Mouse (Mus musculus): ENCODE data around the gene N4bp2l1.
"Not testable (repeated sequence)": the region's sequence is repeated elsewhere in the genome, so short reads cannot be mapped to it uniquely, and the experiment has no call there.

Gene N4bp2l1

GRCm38 (mm10) chr5:150597088-150597487, at the start of gene N4bp2l1:
N4bp2l1 (minus strand) TSS chr5:150597188.
- DNase-seq (ENCODE audit: low spot score), result no peak

GRCm38 (mm10) chr5:150644926-150645325, 47.9 kb upstream of the N4bp2l1 start:
- no peak for DNase-seq (ENCODE audit: low spot score)

GRCm38 (mm10) chr5:150643390-150643789, 46.4 kb upstream of the N4bp2l1 start:
- DNase-seq (ENCODE audit: low spot score), result not testable (repeated sequence)

- no peak for DNase-seq (ENCODE audit: low spot score)
Observed at GRCm38 (mm10) chr5:150641440-150641839, 44.5 kb upstream of the N4bp2l1 start.

DNA sequence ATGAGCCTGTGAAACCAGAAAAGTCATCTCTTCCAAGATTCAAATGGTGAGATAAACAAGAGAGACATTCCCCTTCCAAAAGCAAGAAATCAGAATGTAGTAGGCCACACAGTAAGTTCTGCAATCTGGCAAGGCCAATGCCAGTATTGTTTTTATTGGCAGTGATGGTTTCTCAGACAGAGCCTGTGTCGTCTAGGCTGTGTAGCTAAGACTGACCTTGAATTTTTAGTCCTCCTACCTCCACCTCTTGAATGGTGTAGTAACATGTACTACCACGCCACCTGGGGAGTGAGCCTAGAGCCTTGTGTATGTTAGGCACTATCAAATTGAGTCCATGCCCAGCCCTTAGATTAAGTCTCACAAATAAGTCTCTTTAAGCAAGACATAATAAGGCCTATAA, 32.7 kb upstream of the N4bp2l1 start:
- no peak for DNase-seq (ENCODE audit: low spot score)

DNA sequence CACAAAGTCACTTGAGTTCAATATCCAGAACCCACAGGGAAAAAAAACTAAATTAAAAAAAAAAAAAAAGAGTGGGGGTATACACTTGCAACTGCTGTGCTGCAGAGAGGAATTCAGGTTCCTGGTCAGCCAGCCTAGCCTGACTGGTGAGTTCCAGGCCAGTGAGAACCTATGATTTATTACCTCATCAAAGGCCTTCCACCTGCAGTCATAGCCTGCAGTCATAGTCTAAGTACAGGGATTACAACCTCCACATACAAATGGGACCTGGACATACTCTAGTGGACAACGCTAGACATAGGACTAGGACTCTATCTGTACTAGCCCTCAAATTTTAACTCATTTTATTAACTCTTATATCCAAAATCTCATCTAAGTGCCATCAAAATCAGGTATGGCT, 32.3 kb upstream of the N4bp2l1 start:
- DNase-seq (ENCODE audit: low spot score), result no peak

- DNase-seq (ENCODE audit: low spot score), result no peak
Observed at GRCm38 (mm10) chr5:150625528-150625927, 28.5 kb upstream of the N4bp2l1 start.

DNA sequence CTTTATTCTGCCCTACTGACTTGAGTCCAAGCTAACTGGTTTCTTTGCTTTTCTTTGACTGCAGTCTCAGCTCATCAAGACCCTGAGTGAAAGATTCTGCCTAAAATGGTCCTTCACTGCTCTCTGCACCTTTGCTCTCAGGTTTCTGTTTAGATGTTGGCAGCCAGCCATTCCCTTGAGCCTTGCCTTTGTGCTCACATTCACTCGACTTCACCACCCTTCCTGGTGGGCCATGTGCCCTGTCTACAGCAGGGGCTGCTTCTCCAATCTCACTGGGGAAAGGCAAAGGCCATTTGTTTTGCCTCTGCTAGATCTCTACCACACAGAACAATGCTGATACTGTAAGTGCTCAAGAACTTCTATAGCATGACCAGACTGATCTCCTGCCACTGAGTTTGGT, 25.8 kb upstream of the N4bp2l1 start:
- no peak for DNase-seq (ENCODE audit: low spot score)

GRCm38 (mm10) chr5:150621592-150621991, 24.6 kb upstream of the N4bp2l1 start:
- DNase-seq (ENCODE audit: low spot score), result no peak

- DNase-seq (ENCODE audit: low spot score), result no peak
Observed at GRCm38 (mm10) chr5:150620588-150621135, 23.7 kb upstream of the N4bp2l1 start.

DNA sequence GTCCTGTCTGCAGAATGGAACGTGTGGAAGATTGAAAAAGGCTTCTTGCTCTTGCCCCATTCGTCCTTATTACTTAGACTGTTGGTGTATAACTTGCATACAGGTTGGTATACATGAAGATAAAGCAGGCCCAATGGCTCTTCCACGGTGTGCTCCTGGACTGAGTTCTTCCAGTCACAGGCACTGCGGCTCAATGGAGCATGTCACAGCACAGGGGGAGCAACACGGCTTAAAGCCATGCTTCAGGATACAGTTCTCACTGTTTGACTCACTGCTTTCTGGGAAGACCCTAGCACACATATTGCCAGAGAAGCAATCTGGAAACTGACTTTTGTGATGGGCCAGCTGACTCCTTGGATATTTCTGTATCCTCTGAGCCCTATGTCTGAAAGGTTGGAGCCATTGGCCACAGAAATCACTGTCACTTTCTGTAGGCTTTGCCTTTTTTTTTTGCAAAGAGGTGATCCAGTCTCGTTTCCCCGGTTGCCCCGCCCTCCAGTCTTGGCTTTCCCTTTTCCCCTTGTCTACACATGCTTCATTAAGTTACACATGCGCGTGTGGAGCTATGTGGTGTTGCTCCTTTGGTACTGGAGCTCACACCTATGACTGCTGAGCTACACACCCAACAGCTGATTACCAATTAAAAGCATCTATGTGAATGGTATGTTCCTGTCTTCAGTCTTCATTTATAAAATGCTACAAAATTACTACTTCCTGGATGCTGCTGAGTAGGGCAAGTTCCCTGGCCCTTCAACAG, 21.8 kb upstream of the N4bp2l1 start:
- DNase-seq (ENCODE audit: low spot score), result no peak

- DNase-seq (ENCODE audit: low spot score), result no peak
Observed at GRCm38 (mm10) chr5:150616731-150617130, 19.7 kb upstream of the N4bp2l1 start.

DNA sequence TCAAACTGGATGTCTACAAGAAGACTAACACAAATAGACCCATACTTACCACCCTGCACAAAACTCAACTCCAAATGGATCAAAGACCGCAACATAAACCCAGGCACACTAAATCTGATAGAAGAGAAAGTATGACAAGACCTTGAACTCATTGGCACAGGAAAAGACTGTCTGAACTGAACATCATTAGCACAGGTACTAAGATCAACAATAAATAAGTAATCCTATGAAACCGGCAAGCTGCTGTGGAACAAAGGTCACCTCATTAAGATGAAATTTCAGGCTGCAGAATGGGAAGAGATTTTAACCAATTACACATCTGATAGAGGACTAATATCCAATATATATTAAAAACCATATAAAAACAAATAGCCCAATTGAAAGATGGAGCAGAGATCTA, 19.2 kb upstream of the N4bp2l1 start:
- DNase-seq (ENCODE audit: low spot score), result no peak

DNA sequence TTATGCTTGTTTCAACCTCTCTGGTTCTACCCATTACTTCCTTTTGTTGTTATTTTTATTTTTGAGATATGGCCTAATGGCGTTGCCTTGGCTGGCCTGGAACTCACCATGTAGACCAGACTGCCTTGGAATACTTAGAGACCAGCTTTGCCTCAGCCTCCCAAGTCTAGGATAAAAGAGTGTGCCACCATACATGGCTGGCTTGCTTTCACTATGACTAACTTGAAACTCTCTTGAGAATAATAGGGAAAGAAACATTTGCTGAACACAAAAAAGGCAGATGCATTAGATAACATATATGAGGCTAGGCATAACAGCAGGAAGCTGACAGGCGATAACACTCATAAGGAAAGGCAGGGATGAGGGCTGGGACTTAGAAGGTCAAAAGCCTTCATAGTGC, 17.1 kb upstream of the N4bp2l1 start:
- DNase-seq (ENCODE audit: low spot score), result no peak

GRCm38 (mm10) chr5:150611697-150612096, 14.7 kb upstream of the N4bp2l1 start:
- DNase-seq (ENCODE audit: low spot score), result no peak

- no peak for DNase-seq (ENCODE audit: low spot score)
Observed at GRCm38 (mm10) chr5:150611136-150611535, 14.1 kb upstream of the N4bp2l1 start.

GRCm38 (mm10) chr5:150607631-150608030, 10.6 kb upstream of the N4bp2l1 start:
- DNase-seq (ENCODE audit: low spot score), result no peak

GRCm38 (mm10) chr5:150606131-150606530, 9.1 kb upstream of the N4bp2l1 start:
- no peak for DNase-seq (ENCODE audit: low spot score)

DNA sequence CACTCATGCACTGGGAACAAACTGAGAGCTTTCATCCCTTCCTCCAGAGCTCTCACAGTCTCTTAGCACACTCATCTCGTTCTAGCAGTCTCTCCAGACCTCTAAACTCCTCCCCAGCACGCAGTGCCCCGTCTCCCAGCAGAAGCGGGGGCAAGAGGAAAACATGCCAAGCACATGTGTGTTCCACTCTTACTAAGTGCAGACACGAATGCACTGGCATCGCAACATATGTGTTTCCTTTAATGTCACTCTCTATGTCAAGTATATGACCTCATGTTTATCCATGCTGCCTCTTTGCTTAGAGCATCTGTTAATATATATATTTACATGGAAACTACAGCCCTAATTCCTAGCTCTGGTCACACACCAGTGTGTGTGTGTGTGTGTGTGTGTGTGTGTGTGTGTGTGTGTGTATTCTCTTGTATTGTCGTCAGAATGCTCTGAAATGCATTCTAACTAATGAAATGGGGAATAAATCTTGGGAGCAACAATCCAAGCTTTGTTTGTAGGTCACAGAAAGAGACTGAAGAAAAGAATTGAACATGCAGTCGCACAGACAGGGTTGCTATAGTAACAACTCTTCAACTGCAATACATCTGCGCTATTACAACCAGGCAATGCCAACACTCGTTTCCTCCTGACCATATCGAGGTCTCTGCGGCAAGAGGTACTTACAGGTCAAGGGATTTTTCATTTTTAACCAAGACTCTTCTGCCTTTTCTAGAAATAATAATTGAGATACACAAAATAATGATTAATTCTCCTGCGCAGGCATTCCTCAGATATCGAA, 4.6 kb upstream of the N4bp2l1 start:
- no peak for DNase-seq (ENCODE audit: low spot score)

- DNase-seq (ENCODE audit: low spot score), result no peak
Observed at GRCm38 (mm10) chr5:150600554-150601440, 3.8 kb upstream of the N4bp2l1 start.

DNA sequence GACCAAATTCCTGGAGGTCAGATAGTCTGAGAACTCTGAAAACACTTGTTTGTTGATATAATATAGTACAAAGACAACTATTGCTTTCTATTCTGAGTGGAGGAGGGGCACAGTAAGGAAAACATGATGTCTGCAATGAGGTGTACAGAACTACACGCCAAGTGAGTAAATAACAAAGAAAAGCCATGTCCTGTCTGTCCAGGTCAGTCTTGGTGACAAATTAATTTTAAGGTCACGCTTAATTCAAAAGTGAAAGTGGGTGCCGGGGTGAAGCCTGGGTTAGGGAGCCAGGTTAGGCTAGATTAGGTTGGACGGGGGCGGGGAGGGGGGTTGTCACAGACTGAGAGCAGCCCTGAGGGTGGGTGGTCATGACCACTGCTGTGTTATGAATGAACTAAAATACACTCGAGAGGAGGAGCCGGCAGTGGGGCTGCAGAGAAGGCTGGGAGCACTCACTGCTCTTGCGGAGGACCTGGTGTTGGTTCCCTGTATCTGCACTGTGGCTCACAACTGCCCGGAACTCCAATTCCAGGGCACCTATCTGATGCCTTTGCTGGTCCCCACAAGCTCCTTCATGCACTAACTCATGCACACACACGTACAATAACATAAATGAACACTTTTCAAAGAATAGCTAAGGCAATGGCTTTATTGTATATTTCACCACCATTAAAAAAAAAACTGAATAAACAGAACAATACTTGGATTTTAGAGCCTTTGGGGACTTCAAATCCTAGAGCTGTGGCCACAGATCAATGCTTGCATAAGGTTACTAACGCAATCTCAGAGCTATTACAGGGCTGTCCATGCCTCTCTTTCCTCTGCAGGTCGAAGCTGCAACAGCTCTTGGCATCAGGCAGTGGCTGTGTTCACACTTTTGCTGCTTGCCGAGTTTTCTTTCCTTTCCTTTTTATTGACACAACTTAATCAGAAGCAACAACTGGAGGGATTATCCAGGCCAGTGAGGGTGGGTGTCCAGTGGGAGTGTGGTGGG, 2.6 kb upstream of the N4bp2l1 start:
- no peak for DNase-seq (ENCODE audit: low spot score)

All from ovary, postnatal 14 days (tissue).